Mouse (Mus musculus) B cell, adult 2 months (primary cell): ENCODE measurements around the gene Krt28.

Experiments used
- DNase-seq, 2 experiments: peaks; one replicate each; pipeline ENCODE4 v3.0.0; 2022

Krt28 gene

GRCm38 (mm10) chr11:99374803-99375202, at the start of gene Krt28:
Krt28 (minus strand) TSS chr11:99374903.
- no peak for DNase-seq

- DNase-seq, result no peak
Measured at GRCm38 (mm10) chr11:99422159-99422558, 47.5 kb upstream of the Krt28 start, which contains the start of gene Krt12. Krt12 (minus strand) TSS chr11:99422259.

- no peak for DNase-seq
Measured at GRCm38 (mm10) chr11:99420586-99420985, 45.9 kb upstream of the Krt28 start.

- no peak for DNase-seq
Measured at GRCm38 (mm10) chr11:99417819-99418218, 43.1 kb upstream of the Krt28 start.

- no peak for DNase-seq
Measured at GRCm38 (mm10) chr11:99416902-99417301, 42.2 kb upstream of the Krt28 start.

GRCm38 (mm10) chr11:99414463-99415147, 39.9 kb upstream of the Krt28 start:
- DNase-seq, result no peak

- DNase-seq, result peak; percentile 14 to 16
Measured at GRCm38 (mm10) chr11:99413247-99413646, 38.5 kb upstream of the Krt28 start.

- no peak for DNase-seq
Measured at GRCm38 (mm10) chr11:99406186-99406585, 31.5 kb upstream of the Krt28 start.

- DNase-seq, result no peak
Measured at GRCm38 (mm10) chr11:99399956-99400549, 25.4 kb upstream of the Krt28 start.

- DNase-seq, result no peak
Measured at GRCm38 (mm10) chr11:99398832-99399231, 24.1 kb upstream of the Krt28 start.

GRCm38 (mm10) chr11:99398084-99398483, 23.4 kb upstream of the Krt28 start:
- DNase-seq, result no peak

GRCm38 (mm10) chr11:99396661-99397060, 22.0 kb upstream of the Krt28 start:
- no peak for DNase-seq

GRCm38 (mm10) chr11:99396034-99396433, 21.3 kb upstream of the Krt28 start:
- DNase-seq, result no peak

- no peak for DNase-seq
Measured at GRCm38 (mm10) chr11:99392492-99392891, 17.8 kb upstream of the Krt28 start.

GRCm38 (mm10) chr11:99391375-99391774, 16.7 kb upstream of the Krt28 start:
- no peak for DNase-seq

- DNase-seq, result no peak
Measured at GRCm38 (mm10) chr11:99390866-99391265, 16.2 kb upstream of the Krt28 start.

- DNase-seq, result no peak
Measured at GRCm38 (mm10) chr11:99389264-99389663, 14.6 kb upstream of the Krt28 start, which contains the start of gene Krt10. Krt10 (minus strand) TSS chr11:99389364.

GRCm38 (mm10) chr11:99388661-99389060, 14.0 kb upstream of the Krt28 start:
- DNase-seq, result no peak

GRCm38 (mm10) chr11:99385813-99386721, 11.4 kb upstream of the Krt28 start:
- DNase-seq, result peak; percentile 82 to 83

- peak; percentile 84 to 85 for DNase-seq
Measured at GRCm38 (mm10) chr11:99379568-99379967, 4.9 kb upstream of the Krt28 start.

- peak; percentile 18 to 25 for DNase-seq
Measured at GRCm38 (mm10) chr11:99369853-99370451, 4.8 kb downstream of the Krt28 start.

- DNase-seq, result no peak
Measured at GRCm38 (mm10) chr11:99369229-99369628, 5.5 kb downstream of the Krt28 start.

GRCm38 (mm10) chr11:99366791-99367190, 7.9 kb downstream of the Krt28 start:
- DNase-seq, result peak; percentile 5 to 13
